Mouse (Mus musculus) kidney, adult 11 months (tissue): ENCODE data around the gene Runx3.

ENCODE experiments used
- DNase-seq: peaks from one replicate; pipeline ENCODE4 v3.0.0; 2022

The Runx3 gene

GRCm38 (mm10) chr4:135120342-135121100 lies at the start of gene Runx3:
Gene Runx3 (plus strand): TSS chr4:135120652.
- DNase-seq = no peak

DNA sequence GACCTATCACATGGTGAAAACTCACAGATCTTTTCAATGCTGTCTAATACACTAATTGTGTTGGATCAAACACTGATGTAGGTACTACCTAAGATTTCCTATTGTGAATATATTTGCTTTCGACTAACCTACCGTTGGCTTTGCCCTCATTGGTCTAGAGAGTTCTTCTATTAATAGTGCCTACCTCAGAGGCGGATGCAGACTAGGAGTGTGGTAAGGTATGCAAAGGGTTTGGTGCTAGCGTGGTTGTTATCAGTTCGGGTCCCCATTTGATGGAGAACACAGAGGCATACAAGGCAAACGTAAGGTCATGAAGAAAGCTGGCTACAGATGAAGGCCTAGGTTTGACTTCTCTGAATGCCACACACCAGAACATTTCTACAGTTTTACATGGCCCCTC lies 47.8 kb upstream of the Runx3 start:
- no peak for DNase-seq

DNA sequence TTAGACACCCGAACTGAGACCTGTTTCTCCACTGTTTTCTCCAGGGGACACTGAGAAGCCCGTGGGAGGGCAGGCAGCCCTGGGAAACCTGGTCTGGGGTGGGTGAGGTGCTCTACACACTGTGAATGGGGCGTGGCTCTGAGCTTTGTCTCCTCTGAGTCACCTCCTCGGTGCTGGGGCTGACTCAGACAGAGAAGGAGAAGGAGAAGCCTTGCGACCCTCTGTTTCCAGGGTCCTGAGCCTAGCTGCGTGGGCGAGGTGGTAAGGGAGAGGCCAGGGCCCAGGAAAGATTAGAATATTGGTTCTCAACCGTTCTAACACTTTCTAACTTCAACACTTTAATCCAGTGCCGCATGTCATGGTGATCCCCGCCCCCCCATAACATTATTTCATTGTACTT lies 46.9 kb upstream of the Runx3 start:
- DNase-seq = no peak

- no peak for DNase-seq
Observed at GRCm38 (mm10) chr4:135074646-135075045, 45.8 kb upstream of the Runx3 start.

DNA sequence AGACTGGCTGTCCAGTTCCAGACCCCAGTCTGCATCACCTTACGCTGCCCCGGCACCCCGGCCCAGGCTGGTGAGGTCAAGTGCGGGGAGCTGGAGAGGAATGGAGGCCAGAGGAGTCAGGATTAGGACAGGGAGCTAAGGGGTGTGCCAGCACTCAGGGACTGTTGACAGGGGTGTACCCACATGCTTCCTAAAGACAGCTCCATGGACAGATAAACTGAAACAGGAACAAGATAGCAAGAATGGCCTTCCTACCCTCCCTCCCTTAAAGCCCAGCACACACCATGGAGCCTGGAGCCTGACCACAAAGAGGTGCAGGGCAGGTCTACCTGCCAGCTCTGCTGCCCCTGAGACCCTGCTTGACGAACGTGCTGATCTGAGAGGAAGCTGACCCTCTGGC lies 45.1 kb upstream of the Runx3 start:
- no peak for DNase-seq

- no peak for DNase-seq
Observed at GRCm38 (mm10) chr4:135076611-135077010, 43.8 kb upstream of the Runx3 start.

DNA sequence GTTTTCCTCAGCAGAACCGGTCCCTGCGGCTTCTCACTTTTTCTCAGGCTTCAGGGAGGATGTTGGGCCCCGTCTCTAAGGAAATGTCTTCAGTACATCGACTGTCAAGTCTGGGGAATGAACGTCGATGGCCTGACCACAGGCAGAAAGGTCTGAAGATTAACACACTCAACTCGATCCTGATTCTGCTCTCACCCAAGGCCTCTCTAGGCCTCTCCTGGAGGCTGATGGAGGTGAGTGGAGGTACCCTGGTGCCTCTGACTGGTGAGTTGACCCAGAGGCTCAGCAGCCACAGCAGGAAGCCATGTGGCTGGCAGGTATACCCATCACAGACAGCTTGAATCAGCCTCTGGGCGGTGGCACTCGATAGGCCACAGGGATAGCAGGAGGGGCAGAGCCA lies 43.3 kb upstream of the Runx3 start:
- no peak for DNase-seq

GRCm38 (mm10) chr4:135079859-135080640 lies 40.4 kb upstream of the Runx3 start:
- no peak for DNase-seq

DNA sequence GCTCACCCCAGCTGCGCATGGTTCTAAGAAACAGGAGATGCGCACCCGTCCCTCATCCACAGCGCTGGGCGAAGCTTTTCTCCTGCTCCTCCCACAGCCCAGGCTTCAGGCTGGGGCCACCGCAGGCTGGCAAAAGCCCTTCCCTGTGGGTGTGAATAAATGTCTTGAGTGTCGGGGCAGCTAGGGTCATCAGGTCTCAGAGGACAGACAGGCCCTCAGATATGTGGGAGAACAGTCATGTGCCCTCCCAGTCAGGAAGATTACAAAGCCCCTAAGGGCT lies 39.9 kb upstream of the Runx3 start:
- DNase-seq = no peak

GRCm38 (mm10) chr4:135083089-135083488 lies 37.4 kb upstream of the Runx3 start:
- no peak for DNase-seq

DNA sequence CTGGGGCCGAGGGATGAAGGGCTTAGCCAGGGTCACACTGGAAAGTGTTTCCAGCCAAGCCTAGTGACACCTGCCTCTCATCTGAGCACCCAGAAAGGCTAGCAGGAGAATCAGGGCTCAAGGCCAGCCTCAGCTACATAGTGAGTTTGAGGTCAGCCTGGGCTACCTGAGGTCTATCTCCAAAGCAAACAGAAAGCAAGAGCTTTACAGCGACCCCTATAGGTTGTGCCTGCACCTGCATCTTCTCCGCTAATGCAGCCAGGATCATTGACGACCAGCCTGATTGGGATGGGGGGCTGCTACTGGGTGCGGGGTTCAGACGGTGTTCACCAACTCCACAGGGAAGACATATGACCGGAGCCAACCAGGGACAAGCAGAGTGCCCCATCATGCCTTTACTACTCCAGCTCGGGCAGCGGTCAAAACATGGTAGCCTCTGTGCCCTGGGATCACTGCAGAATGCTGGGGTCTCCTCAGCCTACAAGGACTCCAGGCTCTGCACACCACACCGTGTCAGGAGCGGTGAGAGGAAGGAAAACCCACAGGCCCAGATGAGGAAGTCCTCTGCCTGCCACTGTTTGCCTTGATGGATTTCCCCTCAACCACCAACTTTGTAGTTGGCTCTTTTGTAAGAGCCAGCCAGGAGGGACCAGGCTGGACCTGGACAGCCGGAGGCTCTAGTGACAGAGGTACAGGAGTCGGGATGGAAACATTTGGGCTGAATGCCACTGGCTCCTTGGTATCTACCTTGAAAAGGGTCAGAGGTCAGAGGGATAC lies 35.2 kb upstream of the Runx3 start:
- DNase-seq = no peak

DNA sequence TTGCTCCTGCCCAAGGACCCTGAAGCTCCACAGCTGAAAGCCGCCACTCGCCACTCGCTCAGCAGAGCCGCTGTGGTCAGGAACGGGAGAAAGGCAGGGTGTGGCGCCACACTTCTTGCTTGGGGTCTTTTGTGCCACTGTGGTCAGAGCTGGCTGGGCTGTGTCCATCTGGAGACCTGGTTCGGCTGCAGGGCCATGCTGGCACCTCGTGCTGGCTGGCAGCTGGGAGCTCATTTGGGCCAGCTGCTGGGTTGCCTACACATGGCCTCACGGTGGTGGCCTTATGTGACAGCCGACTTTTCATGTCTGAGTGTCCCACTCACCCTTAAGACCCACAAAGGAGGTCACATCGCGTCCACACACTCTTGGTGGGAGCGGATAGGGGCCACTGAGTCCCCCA lies 29.8 kb upstream of the Runx3 start:
- no peak for DNase-seq

- DNase-seq = no peak
Observed at GRCm38 (mm10) chr4:135092871-135093270, 27.6 kb upstream of the Runx3 start.

DNA sequence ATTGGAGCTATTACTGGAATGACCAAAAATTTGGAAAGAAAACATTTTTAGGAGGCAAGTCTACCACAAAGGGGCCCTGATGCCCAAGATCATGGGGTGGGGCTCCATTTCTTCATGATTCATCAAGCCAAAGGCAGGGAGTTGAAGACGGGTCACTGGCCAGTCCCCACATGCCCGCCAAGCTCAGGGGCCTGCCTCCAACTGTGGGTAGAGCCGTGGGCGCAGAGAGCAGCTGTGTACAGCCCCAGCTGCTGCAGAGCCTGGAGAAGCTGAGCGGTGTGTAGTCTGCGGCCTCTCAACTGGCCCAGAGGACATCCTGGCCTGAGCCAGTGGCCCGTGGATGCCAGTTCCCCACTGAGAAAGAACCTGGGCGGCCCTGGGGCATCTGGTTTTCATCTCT lies 24.8 kb upstream of the Runx3 start:
- no peak for DNase-seq

GRCm38 (mm10) chr4:135097910-135098891 lies 22.3 kb upstream of the Runx3 start:
- no peak for DNase-seq

DNA sequence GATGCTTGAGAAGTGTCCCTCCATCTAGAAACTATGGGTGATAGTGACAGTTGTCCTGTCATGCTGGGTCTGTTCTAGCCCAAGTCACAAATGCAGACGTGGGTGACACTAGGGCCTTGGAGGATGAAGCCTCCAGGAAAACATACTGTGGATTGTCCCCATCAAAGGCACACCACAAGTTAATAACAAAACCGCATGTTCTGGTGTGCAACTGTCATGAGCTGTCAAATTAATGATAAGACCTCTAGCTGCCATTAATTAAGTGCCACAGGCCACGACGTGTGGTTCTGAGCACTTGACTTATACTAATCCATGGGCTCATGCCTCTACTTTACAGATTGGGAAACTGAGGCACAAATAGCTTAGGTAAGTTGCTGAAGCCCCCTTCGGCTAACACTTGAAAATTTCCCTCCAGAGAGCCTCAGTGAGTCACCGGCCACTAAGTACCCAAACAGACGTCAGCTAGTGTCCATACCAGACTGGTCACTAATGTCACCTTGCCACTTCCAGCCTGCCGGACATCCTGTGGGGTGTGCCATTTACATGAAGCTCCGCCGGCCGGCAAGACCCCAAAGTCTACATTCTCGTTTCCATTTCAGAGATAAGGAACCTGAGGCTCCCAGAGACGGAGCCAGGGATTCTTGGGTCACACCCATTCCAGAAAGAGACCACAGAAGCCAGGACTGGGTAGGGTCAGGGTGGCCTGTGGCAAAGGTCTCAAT lies 18.3 kb upstream of the Runx3 start:
- DNase-seq = no peak

- no peak for DNase-seq
Observed at GRCm38 (mm10) chr4:135102761-135103160, 17.7 kb upstream of the Runx3 start.

- no peak for DNase-seq
Observed at GRCm38 (mm10) chr4:135103800-135104199, 16.7 kb upstream of the Runx3 start.

- no peak for DNase-seq
Observed at GRCm38 (mm10) chr4:135106968-135107367, 13.5 kb upstream of the Runx3 start.

- DNase-seq = no peak
Observed at GRCm38 (mm10) chr4:135108666-135109065, 11.8 kb upstream of the Runx3 start.

DNA sequence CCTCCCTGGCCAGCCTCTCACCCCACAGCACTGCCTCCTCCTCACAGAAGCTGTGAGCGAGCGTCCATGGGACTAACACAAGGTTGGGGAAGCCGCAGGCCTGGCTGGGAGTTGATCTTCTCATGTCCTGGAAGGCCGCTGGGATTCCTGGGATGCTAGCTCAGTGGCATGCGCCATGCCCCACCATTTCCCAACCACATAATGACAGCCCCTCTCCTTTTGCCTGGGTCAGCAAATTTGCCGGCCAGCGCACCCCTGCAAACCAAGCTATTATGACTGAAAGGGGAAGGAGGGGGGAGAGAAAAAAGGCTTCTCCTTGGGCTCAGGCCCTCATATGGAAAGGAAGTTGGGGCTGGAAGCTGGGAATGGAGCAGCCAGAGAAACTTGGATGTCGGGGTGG lies 6.8 kb upstream of the Runx3 start:
- no peak for DNase-seq

DNA sequence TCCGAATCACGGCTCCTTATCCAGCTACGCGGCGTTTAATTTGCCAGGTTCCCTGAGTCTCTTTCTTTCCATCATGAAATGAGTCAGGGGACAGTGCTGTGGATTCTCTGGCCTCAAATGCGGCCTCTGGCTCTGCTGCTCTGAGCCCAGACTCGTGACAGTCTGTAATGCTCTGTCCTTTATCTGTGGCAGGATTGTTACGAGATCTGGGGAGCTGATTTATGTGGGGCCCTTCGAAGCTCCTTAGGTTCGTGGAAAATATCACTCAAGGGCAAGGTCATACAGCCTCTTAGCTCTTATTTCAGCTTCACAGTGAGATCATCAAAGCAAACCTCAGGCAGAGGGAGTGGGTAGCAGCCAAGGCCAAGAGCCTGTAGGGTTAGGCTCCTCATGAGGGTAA lies 6.2 kb upstream of the Runx3 start:
- DNase-seq = no peak
